Mouse (Mus musculus) kidney, postnatal 10 days (tissue): ENCODE data around the gene Gria1.

Source experiments
- DNase-seq: peaks from one replicate; pipeline ENCODE4 v3.0.0; 2021; ENCODE audit warnings: mixed read lengths

The Gria1 gene

DNA sequence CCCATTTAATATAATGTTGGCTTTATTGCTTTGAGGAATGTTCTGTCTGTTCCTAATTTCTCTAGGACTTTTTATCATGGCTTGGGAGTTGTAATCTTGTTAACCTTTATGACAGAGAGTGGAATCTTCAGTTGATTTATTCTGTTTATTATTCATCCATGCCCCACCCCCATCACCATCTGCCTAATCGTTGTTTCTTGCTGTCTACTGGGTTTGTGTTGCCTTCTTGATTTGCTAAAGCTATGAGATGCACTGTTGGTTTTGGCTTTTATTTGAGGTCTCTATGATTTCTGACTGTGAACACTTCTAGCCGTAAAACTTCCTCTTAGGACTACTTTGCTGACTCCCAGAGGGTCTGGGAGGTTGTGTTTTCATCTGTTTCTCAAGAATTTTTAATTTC lies 294.9 kb downstream of the Gria1 start:
- peak; percentile 63 for DNase-seq

DNA sequence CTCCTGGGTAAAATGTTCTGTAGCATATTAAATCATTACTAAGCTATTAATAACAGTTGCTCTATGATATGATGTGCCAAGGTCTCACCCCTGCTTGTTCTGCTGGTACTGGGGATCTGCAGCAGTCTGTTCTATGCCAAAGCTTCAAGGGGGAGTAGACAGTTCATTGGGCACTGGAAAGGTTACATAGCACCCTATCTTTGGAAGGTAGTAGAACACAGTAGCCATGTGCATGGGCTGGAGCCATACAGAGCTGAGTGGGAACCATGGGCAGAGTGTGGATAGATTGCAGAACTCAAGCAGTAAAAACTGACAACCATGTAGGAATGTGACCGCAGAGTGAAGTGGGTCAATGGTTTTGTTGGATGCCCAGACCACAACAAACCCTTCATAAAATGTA lies 295.7 kb downstream of the Gria1 start:
- DNase-seq: no peak

DNA sequence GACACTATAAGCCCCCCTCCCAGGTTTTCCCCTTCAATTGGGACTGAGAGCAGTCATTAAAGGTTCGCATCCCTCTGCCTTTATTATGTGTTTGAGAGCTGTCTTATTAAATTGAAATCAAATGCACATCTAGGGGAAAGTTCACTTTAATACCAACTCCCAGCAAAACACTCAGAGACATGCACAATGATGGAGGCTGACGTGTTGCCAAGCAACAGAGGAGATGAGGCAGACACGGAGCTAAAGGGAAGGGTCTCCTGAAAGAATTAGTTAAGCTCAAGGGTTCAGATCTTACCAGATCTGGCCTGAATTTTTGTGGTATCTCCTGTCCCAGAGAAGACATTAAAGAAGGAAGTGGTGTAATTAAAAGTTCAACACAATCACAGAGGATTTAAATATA lies 305.9 kb downstream of the Gria1 start:
- DNase-seq: no peak

DNA sequence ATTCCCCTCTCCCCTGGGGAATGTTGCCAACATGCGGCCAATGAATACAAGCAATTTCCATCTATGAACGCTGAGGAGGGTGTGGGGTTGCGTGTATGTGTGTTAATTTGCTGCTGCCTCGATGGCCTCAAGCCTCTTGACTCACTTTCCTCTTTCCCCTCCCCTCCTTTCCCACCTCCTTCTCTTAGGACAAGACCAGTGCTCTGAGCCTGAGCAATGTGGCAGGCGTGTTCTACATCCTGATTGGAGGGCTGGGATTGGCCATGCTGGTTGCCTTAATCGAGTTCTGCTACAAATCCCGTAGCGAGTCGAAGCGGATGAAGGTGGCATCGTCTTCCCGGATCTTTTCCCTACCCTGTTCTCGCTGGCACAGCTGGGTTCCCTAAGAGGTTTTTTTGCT lies 306.3 kb downstream of the Gria1 start:
- DNase-seq: no peak

DNA sequence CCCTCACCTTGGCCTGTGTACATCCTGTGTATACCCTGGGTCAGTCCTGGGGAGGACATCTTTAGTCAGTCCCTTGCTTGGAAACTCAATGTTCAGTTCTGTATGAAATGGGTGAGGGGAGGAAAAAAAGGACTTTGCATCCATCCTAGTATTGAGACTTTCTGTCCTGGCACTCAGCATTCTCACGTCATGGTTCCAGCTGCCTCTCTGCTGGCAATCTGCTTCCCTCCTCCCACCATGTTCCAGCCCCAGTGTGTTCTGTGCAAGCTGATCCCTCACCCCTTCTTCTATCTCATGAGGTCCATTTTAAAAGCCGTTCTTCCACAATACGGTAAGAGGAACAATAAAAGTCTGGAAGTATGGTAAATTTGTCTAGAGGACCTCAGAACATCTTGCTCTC lies 308.2 kb downstream of the Gria1 start:
- no peak for DNase-seq

DNA sequence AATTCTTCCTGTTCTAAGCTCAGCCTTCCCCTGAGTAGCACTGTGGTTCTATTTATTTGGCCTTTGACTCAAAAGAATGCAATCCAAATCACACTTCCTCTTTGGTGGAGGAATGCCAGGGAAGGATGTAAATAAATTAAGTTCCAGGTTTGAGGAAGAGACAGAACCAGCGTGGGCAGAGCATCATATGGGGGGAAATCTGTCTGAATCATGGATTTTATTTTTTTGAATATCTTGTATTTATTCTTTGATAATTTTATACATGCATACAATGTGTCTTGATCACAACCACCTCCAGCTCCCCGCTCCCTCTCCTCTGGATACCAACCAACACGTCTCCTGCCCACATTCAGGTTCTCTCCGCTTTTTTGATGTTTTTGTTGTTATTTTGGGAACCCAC lies 312.9 kb downstream of the Gria1 start:
- no peak for DNase-seq
